Mouse (Mus musculus) ovary, postnatal 10 days (tissue): ENCODE measurements around the gene Cntd1.

Experiments
- DNase-seq: peaks from one replicate; pipeline ENCODE4 v3.0.0; 2022; ENCODE audit warnings: low spot score

The Cntd1 gene

GRCm38 (mm10) chr11:101278223-101279192 is at the start of gene Cntd1, which contains the start of gene Coa3:
Cntd1 (plus strand) TSS chr11:101279012.
Coa3 (minus strand) TSS chr11:101279114.
- peak; percentile 63 for DNase-seq

GRCm38 (mm10) chr11:101229361-101229900 is 49.4 kb upstream of the Cntd1 start:
- DNase-seq: no peak

- DNase-seq: no peak
Measured at GRCm38 (mm10) chr11:101230061-101230511, 48.7 kb upstream of the Cntd1 start.

GRCm38 (mm10) chr11:101230526-101230925 is 48.3 kb upstream of the Cntd1 start:
- no peak for DNase-seq

GRCm38 (mm10) chr11:101230991-101231871 is 47.6 kb upstream of the Cntd1 start:
- peak; percentile 30 for DNase-seq

- DNase-seq: no peak
Measured at GRCm38 (mm10) chr11:101232010-101232839, 46.6 kb upstream of the Cntd1 start.

- no peak for DNase-seq
Measured at GRCm38 (mm10) chr11:101233240-101233639, 45.6 kb upstream of the Cntd1 start.

- no peak for DNase-seq
Measured at GRCm38 (mm10) chr11:101234124-101234523, 44.7 kb upstream of the Cntd1 start.

GRCm38 (mm10) chr11:101235429-101235828 is 43.4 kb upstream of the Cntd1 start:
- no peak for DNase-seq

GRCm38 (mm10) chr11:101236782-101237181 is 42.0 kb upstream of the Cntd1 start:
- no peak for DNase-seq

- no peak for DNase-seq
Measured at GRCm38 (mm10) chr11:101238071-101238647, 40.7 kb upstream of the Cntd1 start.

GRCm38 (mm10) chr11:101245071-101245470 is 33.7 kb upstream of the Cntd1 start:
- no peak for DNase-seq

GRCm38 (mm10) chr11:101245855-101246701 is 32.7 kb upstream of the Cntd1 start, which contains the start of gene Ramp2:
Ramp2 (plus strand) TSS chr11:101246028.
- DNase-seq: peak; percentile 44

- no peak for DNase-seq
Measured at GRCm38 (mm10) chr11:101246702-101247012, 32.2 kb upstream of the Cntd1 start.

GRCm38 (mm10) chr11:101247521-101248030 is 31.2 kb upstream of the Cntd1 start:
- DNase-seq: no peak

- DNase-seq: no peak
Measured at GRCm38 (mm10) chr11:101248258-101248994, 30.4 kb upstream of the Cntd1 start.

GRCm38 (mm10) chr11:101251031-101251430 is 27.8 kb upstream of the Cntd1 start:
- DNase-seq: no peak

GRCm38 (mm10) chr11:101252941-101253340 is 25.9 kb upstream of the Cntd1 start:
- no peak for DNase-seq
